Mouse (Mus musculus): ENCODE measurements at regions not wholly inside any gene's neighbourhood (a gene's known extent, or its start where the extent isn't known, plus 50 kb on each side); places are given as distances from the start of the nearest gene placed in this dataset.

- no peak overlapping the region for H3K4me2 ChIP-seq (ENCODE audit: insufficient read depth, low read depth, poor library complexity, severe bottlenecking)
- no peak for DNase-seq (ENCODE audit: extremely low read depth)
- dilution Hi-C loops (cut with MboI; ENCODE audit: extremely low pct_ligation_motif_present, extremely low pct_unique_long_range_greater_than_20kb, low sequenced_read_pairs), result no loop called here
- H3K4me1 ChIP-seq (ENCODE audit: control insufficient read depth in 1 of 2, insufficient read depth in 2 of 2), result no peaks in the 10 kb centered on the region
- H3K27me3 ChIP-seq (replicated peaks), result no peaks in the 10 kb centered on the region
- no peak overlapping the region for H3K27ac ChIP-seq (ENCODE audit: insufficient read depth, low read depth)
- no peak for TF ChIP-seq SMC3 (IDR thresholded peaks at IDR 0.05; ENCODE audit: low read depth, low read length)
- TF ChIP-seq RCOR1 (conservative IDR thresholded peaks at IDR 0.05; ENCODE audit: low read depth, low read length), result no peak
- no peak for TF ChIP-seq TCF12 (IDR thresholded peaks at IDR 0.05; ENCODE audit: low read depth, low read length)
- TF ChIP-seq EP300 (IDR thresholded peaks at IDR 0.05; ENCODE audit: low read length), result no peak
- no peak for TF ChIP-seq MAZ (IDR thresholded peaks at IDR 0.05; ENCODE audit: low read depth, low read length)
- no peak for TF ChIP-seq ETS1 (conservative IDR thresholded peaks at IDR 0.05; ENCODE audit: low read depth, low read length)
- no peak for TF ChIP-seq BHLHE40 (IDR thresholded peaks at IDR 0.05; ENCODE audit: low read depth, low read length)
- no peak for TF ChIP-seq ZNF384 (IDR thresholded peaks at IDR 0.05; ENCODE audit: low read depth, low read length)
- no peak for TF ChIP-seq ZC3H11A (IDR thresholded peaks at IDR 0.05; ENCODE audit: low read depth, low read length)
- no peak for TF ChIP-seq PAX5 (IDR thresholded peaks at IDR 0.05; ENCODE audit: low read length)
- no peak for TF ChIP-seq MEF2A (IDR thresholded peaks at IDR 0.05; ENCODE audit: borderline replicate concordance, low read depth, low read length)
- TF ChIP-seq JUND (conservative IDR thresholded peaks at IDR 0.05; ENCODE audit: low read depth, low read length), result no peak
- no peak for TF ChIP-seq MXI1 (IDR thresholded peaks at IDR 0.05; ENCODE audit: low read depth, low read length)
- TF ChIP-seq NRF1 (IDR thresholded peaks at IDR 0.05; ENCODE audit: low read depth, low read length), result no peak
- TF ChIP-seq CHD1 (IDR thresholded peaks at IDR 0.05; ENCODE audit: low read depth, low read length), result no peak
- no peak for TF ChIP-seq KAT2A (IDR thresholded peaks at IDR 0.05; ENCODE audit: insufficient replicate concordance, low read length)
- no peak for TF ChIP-seq RAD21 (IDR thresholded peaks at IDR 0.05; ENCODE audit: low read depth, low read length)
- TF ChIP-seq CTCF (conservative IDR thresholded peaks at IDR 0.05 in 1 of 2, IDR thresholded peaks at IDR 0.05 in 1 of 2; ENCODE audit: low read depth in 2 of 2, low read length in 2 of 2), result no peak
- TF ChIP-seq USF2 (conservative IDR thresholded peaks at IDR 0.05; ENCODE audit: low read depth, low read length), result no peak
- no peak for TF ChIP-seq UBTF (IDR thresholded peaks at IDR 0.05; ENCODE audit: low read depth, low read length)
- no peaks in the 10 kb centered on the region for H3K36me3 ChIP-seq (replicated peaks in 1 of 2; ENCODE audit: control insufficient read depth in 1 of 2, insufficient read depth in 1 of 2, low read length in 1 of 2)
- H3K4me3 ChIP-seq (replicated peaks in 1 of 3; ENCODE audit: low read depth in 2 of 3, low read length in 2 of 3, poor library complexity in 1 of 3), result no peak overlapping the region
- no peaks in the 10 kb centered on the region for H3K79me2 ChIP-seq (replicated peaks; ENCODE audit: control insufficient read depth, extremely low read depth, insufficient read depth, poor library complexity, severe bottlenecking)
- H3K9me3 ChIP-seq (replicated peaks; ENCODE audit: low read length), result no peaks in the 10 kb centered on the region
- H3K9ac ChIP-seq (ENCODE audit: insufficient read depth, low read depth), result no peak overlapping the region
- in situ Hi-C loops (cut with MboI; ENCODE audit: low pct_ligation_motif_present, low pct_unique_long_range_greater_than_20kb, low sequenced_read_pairs), result no loop called here
Observed at GRCm38 (mm10) chr10:37375648-37376047, 236.9 kb upstream of the Marcks start.

- no peak overlapping the region for H3K4me2 ChIP-seq (ENCODE audit: insufficient read depth, low read depth, poor library complexity, severe bottlenecking)
- no peaks in the 10 kb centered on the region for H3K9me3 ChIP-seq (replicated peaks; ENCODE audit: low read length)
- no peaks in the 10 kb centered on the region for H3K36me3 ChIP-seq (replicated peaks in 1 of 2; ENCODE audit: control insufficient read depth in 1 of 2, insufficient read depth in 1 of 2, low read length in 1 of 2)
- DNase-seq (ENCODE audit: extremely low read depth), result no peak
- no peak overlapping the region for H3K27ac ChIP-seq (ENCODE audit: insufficient read depth, low read depth)
- TF ChIP-seq ZC3H11A (IDR thresholded peaks at IDR 0.05; ENCODE audit: low read depth, low read length) (no peak), GABPA (IDR thresholded peaks at IDR 0.05; ENCODE audit: insufficient replicate concordance, low read depth, low read length) (no peak), BHLHE40 (IDR thresholded peaks at IDR 0.05; ENCODE audit: low read depth, low read length) (no peak), EP300 (IDR thresholded peaks at IDR 0.05; ENCODE audit: low read length) (no peak), E2F4 (IDR thresholded peaks at IDR 0.05; ENCODE audit: insufficient replicate concordance, low read depth, low read length) (no peak), JUND (conservative IDR thresholded peaks at IDR 0.05; ENCODE audit: low read depth, low read length) (no peak), ZNF384 (IDR thresholded peaks at IDR 0.05; ENCODE audit: low read depth, low read length) (no peak), POLR2AphosphoS2 (IDR thresholded peaks at IDR 0.05; ENCODE audit: low read depth, low read length) (no peak), MAZ (IDR thresholded peaks at IDR 0.05; ENCODE audit: low read depth, low read length) (no peak), MEF2A (IDR thresholded peaks at IDR 0.05; ENCODE audit: borderline replicate concordance, low read depth, low read length) (no peak), UBTF (IDR thresholded peaks at IDR 0.05; ENCODE audit: low read depth, low read length) (no peak), TCF12 (IDR thresholded peaks at IDR 0.05; ENCODE audit: low read depth, low read length) (no peak), NELFE (IDR thresholded peaks at IDR 0.05; ENCODE audit: low read depth, low read length) (no peak), MAFK (IDR thresholded peaks at IDR 0.05; ENCODE audit: insufficient replicate concordance, low read length) (no peak), MAX (IDR thresholded peaks at IDR 0.05; ENCODE audit: low read length) (no peak), MYC (IDR thresholded peaks at IDR 0.05; ENCODE audit: low read depth, low read length) (no peak), JUN (IDR thresholded peaks at IDR 0.05; ENCODE audit: insufficient read depth, low read depth, low read length) (no peak)
- no peak overlapping the region for H3K9ac ChIP-seq (ENCODE audit: insufficient read depth, low read depth)
- H3K4me3 ChIP-seq (replicated peaks in 1 of 3; ENCODE audit: low read depth in 2 of 3, low read length in 2 of 3, poor library complexity in 1 of 3), result no peak overlapping the region
- in situ Hi-C loops (cut with MboI; ENCODE audit: low pct_ligation_motif_present, low pct_unique_long_range_greater_than_20kb, low sequenced_read_pairs) (no loop called here), dilution Hi-C loops (cut with MboI; ENCODE audit: extremely low pct_ligation_motif_present, extremely low pct_unique_long_range_greater_than_20kb, low sequenced_read_pairs) (no loop called here)
- no peaks in the 10 kb centered on the region for H3K79me2 ChIP-seq (replicated peaks; ENCODE audit: control insufficient read depth, extremely low read depth, insufficient read depth, poor library complexity, severe bottlenecking)
- no peaks in the 10 kb centered on the region for H3K27me3 ChIP-seq (replicated peaks)
- H3K4me1 ChIP-seq (ENCODE audit: control insufficient read depth in 1 of 2, insufficient read depth in 2 of 2), result no peaks in the 10 kb centered on the region
Observed at GRCm38 (mm10) chr10:37368997-37369679, 230.4 kb upstream of the Marcks start.

Measured in CH12.LX (cell line).